ENCODE assay signal across 9 mouse cellular contexts in the genomic region with DNA sequence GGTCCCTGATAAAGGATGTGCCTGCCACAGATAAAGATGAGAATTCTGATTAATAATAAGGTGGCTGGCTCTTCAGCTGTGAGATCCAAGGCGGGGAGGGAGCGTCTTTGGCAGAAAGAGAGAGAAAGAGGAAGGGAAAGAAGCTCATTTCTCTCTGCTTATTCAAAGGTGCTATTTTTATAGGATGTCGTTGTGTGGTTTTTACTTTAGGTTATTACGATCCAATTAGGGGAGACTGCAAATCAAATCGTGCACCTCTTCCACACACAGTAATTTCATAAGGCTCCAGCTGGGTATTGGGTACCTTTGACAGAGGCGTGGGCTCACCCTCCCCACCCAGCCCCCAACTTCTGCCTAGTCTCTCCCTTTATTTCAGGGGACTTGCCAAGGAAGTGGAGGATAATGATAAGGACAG. TPM values are rescaled to one million over a fixed set of nuclear protein-coding genes. Genes with fewer than 3 reads are reported as not detected.
DNase-seq lines count a peak whose midpoint lies in the region; ATAC-seq and TF ChIP-seq lines count a peak whose summit lies in the region.
"Had no signal": no experiment of that assay in that cellular context is flagged by ENCODE, and none has a peak within 500 bp of the region (broad histone marks: within the 10 kb centered on the region; RNA-seq: fewer than 3 reads in every experiment).

No protein-coding gene starts in this region.

- H3K4me3 ChIP-seq in stomach, embryonic 14.5 days (ENCODE audit: low read depth, low read length), result peak overlapping the region; percentile 35
- H3K4me3 ChIP-seq in stomach, postnatal 0 days (ENCODE audit: low read depth, low read length), result no peak overlapping the region
- H3K4me3 ChIP-seq in limb, embryonic 12.5 days (replicated peaks), result peak overlapping the region; percentile 45

- H3K36me3 ChIP-seq in stomach, embryonic 14.5 days (ENCODE audit: control insufficient read depth, insufficient read depth, low read length), result no peaks in the 10 kb centered on the region
- H3K36me3 ChIP-seq in stomach, postnatal 0 days (ENCODE audit: control insufficient read depth, insufficient read depth, low read length), result no peaks in the 10 kb centered on the region
- H3K36me3 ChIP-seq in limb, embryonic 12.5 days, result no peaks in the 10 kb centered on the region

- no peaks in the 10 kb centered on the region for H3K9me3 ChIP-seq in stomach, embryonic 14.5 days (ENCODE audit: control insufficient read depth, low read depth, low read length)
- H3K9me3 ChIP-seq in stomach, postnatal 0 days (ENCODE audit: control insufficient read depth, low read length), result no peaks in the 10 kb centered on the region
- H3K9me3 ChIP-seq in limb, embryonic 12.5 days, result no peaks in the 10 kb centered on the region

- no peak for TF ChIP-seq CTCF in stomach, postnatal 0 days (IDR thresholded peaks at IDR 0.05; ENCODE audit: low read depth)

- 0 out of 2 replicates have a peak, but pooled peaks cover 2% of the 10 kb centered on the region for H3K27me3 ChIP-seq in stomach, embryonic 14.5 days (ENCODE audit: control insufficient read depth, insufficient read depth, low read length)
- H3K27me3 ChIP-seq in stomach, postnatal 0 days (ENCODE audit: control insufficient read depth, insufficient read depth, low read length), result no peaks in the 10 kb centered on the region
- peaks cover 20% of the 10 kb centered on the region for H3K27me3 ChIP-seq in limb, embryonic 12.5 days

- H3K9ac ChIP-seq in stomach, embryonic 14.5 days (replicated peaks; ENCODE audit: low read depth, low read length), result no peak overlapping the region
- H3K9ac ChIP-seq in stomach, postnatal 0 days (ENCODE audit: low read length), result no peak overlapping the region
- no peak overlapping the region for H3K9ac ChIP-seq in limb, embryonic 12.5 days (replicated peaks)

- TF ChIP-seq EP300 in stomach, postnatal 0 days (optimal IDR thresholded peaks at IDR 0.05), result no peak

- WGBS in stomach, embryonic 14.5 days, result 29% methylated on average over 6 of the region's 6 CpGs
- WGBS in stomach, postnatal 0 days, result 25% methylated on average over 6 of the region's 6 CpGs
- 14% methylated on average over 6 of the region's 6 CpGs for WGBS in limb, embryonic 12.5 days

- H3K4me2 ChIP-seq in stomach, embryonic 14.5 days (replicated peaks; ENCODE audit: low read depth, low read length), result peak overlapping the region; percentile 70
- H3K4me2 ChIP-seq in stomach, postnatal 0 days (replicated peaks; ENCODE audit: low read depth), result no peak overlapping the region
- H3K4me2 ChIP-seq in limb, embryonic 12.5 days, result peak overlapping the region; percentile 80

- ATAC-seq in cerebellum, adult (ENCODE audit: insufficient number of reproducible peaks, low FRiP score, low TSS enrichment), result 0 out of 2 replicates have a peak, but pooled peaks have one; percentile 22
- no peak for ATAC-seq in stomach, embryonic 14.5 days (ENCODE audit: insufficient number of reproducible peaks, insufficient read depth, low FRiP score, low read depth)
- no peak for ATAC-seq in stomach, postnatal 0 days (ENCODE audit: low FRiP score, low TSS enrichment)
- no peak for ATAC-seq in limb, embryonic 12.5 days (ENCODE audit: insufficient number of reproducible peaks, insufficient read depth, low FRiP score, low TSS enrichment, low read depth)
- ATAC-seq: activated CD4-positive, CD25-positive, alpha-beta regulatory T cell, adult 4 months had no signal

- no peak for DNase-seq in cerebellum, adult 11 months
- DNase-seq in stomach, postnatal 0 days (ENCODE audit: low spot score), result no peak
- peak; percentile 69 for DNase-seq in telencephalon, adult 2 months (ENCODE audit: low read depth, low spot score)
- DNase-seq in testis, postnatal 10 days (ENCODE audit: low spot score), result no peak
- DNase-seq in thymus, postnatal 10 days (ENCODE audit: low spot score in 2 of 2), result no peak

- no peaks in the 10 kb centered on the region for H3K4me1 ChIP-seq in stomach, embryonic 14.5 days (ENCODE audit: control insufficient read depth, insufficient read depth, low read length)
- H3K4me1 ChIP-seq in stomach, postnatal 0 days (replicated peaks; ENCODE audit: control insufficient read depth, insufficient read depth), result no peaks in the 10 kb centered on the region
- peaks cover 6% of the 10 kb centered on the region; the same call in 1 of the 2 replicates for H3K4me1 ChIP-seq in limb, embryonic 12.5 days (replicated peaks)

- no peak overlapping the region for H3K27ac ChIP-seq in stomach, embryonic 14.5 days (ENCODE audit: low read length)
- no peak overlapping the region for H3K27ac ChIP-seq in stomach, postnatal 0 days (replicated peaks)
- H3K27ac ChIP-seq in limb, embryonic 12.5 days, result no peak overlapping the region

RNA-seq across cellular contexts. Expression of a gene that starts 1.0 kb away (rescaled TPM):
- polyA plus RNA-seq in stomach, embryonic 14.5 days (2014; fragmentation: Nextera tagmentation; extraction: Ambion mirVana), result 0.75 and 1.7 TPM in 2 replicates
- 0.33 and 0.57 TPM in 2 replicates for polyA plus RNA-seq in stomach, postnatal 0 days (2015; fragmentation: Nextera tagmentation; extraction: Ambion mirVana)
- 0.05 TPM in 1 of 2 replicates, not detected in the other for polyA plus RNA-seq in limb, embryonic 12.5 days (2016; fragmentation: Nextera tagmentation; extraction: Ambion mirVana)
